Mouse (Mus musculus) E14TG2a.4 (cell line): ENCODE data around the gene Osbpl8.

Source experiments
- CTCF ChIP-seq: conservative IDR thresholded peaks from 2 replicates; pipeline ENCODE4 v1.5.1; 2014; ENCODE audit warnings: low read length
- NANOG ChIP-seq: IDR thresholded peaks from 2 replicates; pipeline ENCODE4 v1.6.1; 2014; ENCODE audit warnings: borderline replicate concordance, low read length, mixed read lengths
- POU5F1 ChIP-seq: IDR thresholded peaks from 2 replicates; pipeline ENCODE4 v1.6.1; 2014; ENCODE audit warnings: low read length, borderline replicate concordance

DNA sequence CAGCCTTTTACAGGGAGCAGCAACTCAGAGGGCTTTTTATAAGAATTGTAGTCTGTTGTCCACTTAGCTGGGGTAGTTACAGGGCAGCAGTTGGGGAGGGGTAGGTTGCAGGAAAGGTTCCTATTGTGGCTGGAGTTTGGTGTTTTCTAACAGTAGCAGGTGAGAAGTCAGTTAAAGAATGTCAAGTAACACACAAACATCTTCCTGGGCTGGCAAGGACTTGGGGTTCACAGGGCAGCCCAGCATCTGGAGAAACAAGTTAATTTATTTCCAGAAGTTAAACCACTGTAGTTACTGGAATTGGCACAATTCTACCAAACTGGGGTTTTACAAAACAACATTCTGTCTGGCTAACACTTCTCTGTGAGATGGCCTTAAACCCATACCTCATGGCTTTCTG lies 44.8 kb upstream of the Osbpl8 start:
- TF ChIP-seq CTCF (no peak), POU5F1 (no peak), NANOG (no peak)
